Mouse (Mus musculus) limb, embryonic 13.5 days (tissue): ENCODE data around the gene Armh1. TPM values are rescaled to one million over a fixed set of nuclear protein-coding genes. Genes with fewer than 3 reads are reported as not detected.

Experiments
- ATAC-seq: fragments of 200-750 bp; cut with Nextera tagmentation; 2 replicates; pipeline ENCODE4 v1.8.0; 2017; ENCODE audit warnings: low read depth, moderate number of reproducible peaks, moderate TSS enrichment; ENCODE audit not compliant: low FRiP score
- H3K27ac ChIP-seq: fragments of 300-500 bp; sonication (generic); 2 replicates; pipeline ENCODE4 v1.5.1; 2015; ENCODE audit warnings: inconsistent platforms, mild to moderate bottlenecking, moderate library complexity
- H3K27me3 ChIP-seq: fragments of 300-500 bp; sonication (generic); 2 replicates; pipeline ENCODE4 v1.6.1; 2015; ENCODE audit warnings: mild to moderate bottlenecking, inconsistent platforms
- H3K36me3 ChIP-seq: fragments of 300-500 bp; sonication (generic); 2 replicates; pipeline ENCODE4 v1.6.1; 2015; ENCODE audit warnings: inconsistent platforms, mild to moderate bottlenecking, moderate library complexity
- H3K4me1 ChIP-seq: fragments of 300-500 bp; sonication (generic); 2 replicates; pipeline ENCODE4 v1.6.1; 2015; ENCODE audit warnings: inconsistent platforms
- H3K4me2 ChIP-seq: fragments of 300-500 bp; sonication (generic); replicated peaks from 2 replicates; pipeline ENCODE4 v1.6.1; 2015; ENCODE audit warnings: inconsistent platforms, mild to moderate bottlenecking, moderate library complexity
- H3K4me3 ChIP-seq: fragments of 300-500 bp; sonication (generic); 2 replicates; pipeline ENCODE4 v1.5.1; 2015; ENCODE audit warnings: moderate library complexity, mild to moderate bottlenecking, inconsistent platforms
- H3K9ac ChIP-seq: fragments of 300-500 bp; sonication (generic); 2 replicates; pipeline ENCODE4 v1.6.1; 2015; ENCODE audit warnings: mild to moderate bottlenecking, inconsistent platforms
- H3K9me3 ChIP-seq: fragments of 300-500 bp; sonication (generic); 2 replicates; pipeline ENCODE4 v1.6.1; 2016; ENCODE audit warnings: inconsistent platforms
- WGBS: fragments of 180-500 bp; shearing (Covaris S2); methylation state at CpG from one replicate; pipeline ENCODE4 v1.1.7; 2015; 5-methylcytosine and 5-hydroxymethylcytosine counted together
- polyA plus RNA-seq: library from polyadenylated mRNA; unstranded; fragments of >200 nt; fragmentation: Nextera tagmentation; extraction: Ambion mirVana; gene quantifications from 2 replicates; pipeline ENCODE4 v1.2.1, GENCODE M21; 2015

Gene Armh1
- polyA plus RNA-seq, 1 experiment from 2014 or later = 0.53 TPM

DNA sequence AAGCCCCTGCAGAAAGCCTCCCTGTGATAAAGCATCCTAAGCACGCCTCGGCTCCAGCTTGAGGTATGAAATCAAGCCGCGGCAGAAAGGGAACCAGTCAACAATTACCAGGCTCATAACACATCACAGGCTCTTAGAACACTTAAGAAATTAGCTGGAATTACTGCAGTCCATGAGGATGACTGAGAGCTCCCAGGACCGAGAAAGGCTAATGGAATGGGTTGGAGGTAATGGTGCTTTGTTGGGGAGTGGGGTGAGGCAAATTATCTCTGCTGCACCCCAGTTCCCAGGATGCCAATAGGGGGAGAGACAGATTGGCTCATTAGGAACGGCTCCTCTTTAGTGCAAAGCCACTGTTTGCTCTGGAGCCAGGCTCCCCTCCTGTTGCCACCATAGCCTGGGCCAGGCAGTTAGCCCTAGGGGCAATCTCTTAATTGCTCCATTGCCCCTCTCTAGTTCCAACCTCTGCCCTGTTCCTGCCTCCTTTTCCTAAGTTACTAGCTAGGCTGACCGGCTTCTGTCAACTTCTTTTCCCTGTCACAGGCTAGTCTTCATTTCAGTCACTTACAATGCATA is 17.7 kb downstream of the Armh1 start:
- no peaks in the 10 kb centered on the region for H3K36me3 ChIP-seq
- H3K27me3 ChIP-seq = no peaks in the 10 kb centered on the region
- H3K9ac ChIP-seq = no peak overlapping the region
- 21% methylated on average over 7 of the region's 7 CpGs for whole genome bisulfite sequencing
- no peak for ATAC-seq
- H3K4me3 ChIP-seq = no peak overlapping the region
- H3K4me1 ChIP-seq = 0 out of 2 replicates have a peak, but pooled peaks cover 6% of the 10 kb centered on the region
- H3K4me2 ChIP-seq = no peak overlapping the region
- no peak overlapping the region for H3K27ac ChIP-seq
- no peaks in the 10 kb centered on the region for H3K9me3 ChIP-seq

- H3K9ac ChIP-seq = no peak overlapping the region
- ATAC-seq = no peak
- H3K4me3 ChIP-seq = no peak overlapping the region
- H3K27me3 ChIP-seq = no peaks in the 10 kb centered on the region
- no peaks in the 10 kb centered on the region for H3K36me3 ChIP-seq
- no peak overlapping the region for H3K27ac ChIP-seq
- no peak overlapping the region for H3K4me2 ChIP-seq
- H3K4me1 ChIP-seq = 0 out of 2 replicates have a peak, but pooled peaks cover 5% of the 10 kb centered on the region
- no peaks in the 10 kb centered on the region for H3K9me3 ChIP-seq
- WGBS = 76% methylated on average over 2 of the region's 2 CpGs
These were observed 20.7 kb downstream of the Armh1 start for GRCm38 (mm10) chr4:117231208-117231607.

GRCm38 (mm10) chr4:117230331-117230730 is 21.6 kb downstream of the Armh1 start:
- H3K4me3 ChIP-seq = no peak overlapping the region
- H3K27ac ChIP-seq = no peak overlapping the region
- H3K9me3 ChIP-seq = no peaks in the 10 kb centered on the region
- 0 out of 2 replicates have a peak, but pooled peaks cover 5% of the 10 kb centered on the region for H3K4me1 ChIP-seq
- ATAC-seq = no peak
- H3K9ac ChIP-seq = no peak overlapping the region
- H3K4me2 ChIP-seq = no peak overlapping the region
- H3K27me3 ChIP-seq = no peaks in the 10 kb centered on the region
- no peaks in the 10 kb centered on the region for H3K36me3 ChIP-seq
- WGBS = 53% methylated on average over 10 of the region's 10 CpGs

- Histone ChIP-seq H3K27me3 (no peaks in the 10 kb centered on the region), H3K4me1 (0 out of 2 replicates have a peak, but pooled peaks cover 5% of the 10 kb centered on the region), H3K27ac (no peak overlapping the region), H3K9ac (no peak overlapping the region), H3K4me2 (no peak overlapping the region), H3K4me3 (no peak overlapping the region), H3K9me3 (no peaks in the 10 kb centered on the region), H3K36me3 (no peaks in the 10 kb centered on the region)
- no peak for ATAC-seq
- WGBS = 70% methylated on average over 15 of the region's 15 CpGs
These were observed 22.3 kb downstream of the Armh1 start for GRCm38 (mm10) chr4:117229590-117229989.

DNA sequence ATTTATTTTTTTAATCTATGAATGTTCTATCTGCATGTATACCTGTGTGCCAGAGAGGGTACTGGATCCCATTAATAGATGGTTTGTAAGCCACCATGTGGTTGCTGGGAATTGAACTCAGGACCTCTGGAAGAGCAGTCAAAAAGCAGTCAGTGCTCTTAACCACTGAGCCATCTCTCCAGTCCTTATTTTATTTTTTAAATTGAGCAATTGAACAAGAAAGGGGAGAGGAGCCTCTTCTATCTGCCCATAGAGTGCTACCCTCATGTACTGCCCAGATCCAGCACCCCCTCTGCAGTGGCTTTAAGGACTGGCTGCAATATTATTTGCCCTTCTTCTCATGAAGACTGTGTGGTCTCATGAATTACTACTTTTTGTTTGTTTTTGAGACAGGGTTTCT is 26.7 kb downstream of the Armh1 start:
- Histone ChIP-seq H3K4me2 (no peak overlapping the region), H3K4me1 (no peaks in the 10 kb centered on the region), H3K4me3 (no peak overlapping the region), H3K27me3 (no peaks in the 10 kb centered on the region), H3K9me3 (no peaks in the 10 kb centered on the region), H3K9ac (no peak overlapping the region), H3K27ac (no peak overlapping the region), H3K36me3 (no peaks in the 10 kb centered on the region)
- ATAC-seq = no peak

GRCm38 (mm10) chr4:117224122-117224521 is 27.8 kb downstream of the Armh1 start:
- no peaks in the 10 kb centered on the region for H3K9me3 ChIP-seq
- no peak overlapping the region for H3K4me3 ChIP-seq
- no peak overlapping the region for H3K9ac ChIP-seq
- H3K4me2 ChIP-seq = no peak overlapping the region
- H3K36me3 ChIP-seq = no peaks in the 10 kb centered on the region
- no peaks in the 10 kb centered on the region for H3K27me3 ChIP-seq
- no peak overlapping the region for H3K27ac ChIP-seq
- ATAC-seq = no peak
- no peaks in the 10 kb centered on the region for H3K4me1 ChIP-seq
- 77% methylated on average over 8 of the region's 8 CpGs for WGBS

- H3K4me1 ChIP-seq = 0 out of 2 replicates have a peak, but pooled peaks cover 3% of the 10 kb centered on the region
- H3K4me3 ChIP-seq = no peak overlapping the region
- no peak for ATAC-seq
- H3K36me3 ChIP-seq = no peaks in the 10 kb centered on the region
- H3K27ac ChIP-seq = no peak overlapping the region
- WGBS = 22% methylated on average over 5 of the region's 5 CpGs
- H3K9ac ChIP-seq = no peak overlapping the region
- H3K27me3 ChIP-seq = no peaks in the 10 kb centered on the region
- H3K4me2 ChIP-seq = no peak overlapping the region
- no peaks in the 10 kb centered on the region for H3K9me3 ChIP-seq
These were observed 28.9 kb downstream of the Armh1 start for GRCm38 (mm10) chr4:117223001-117223400.

GRCm38 (mm10) chr4:117221836-117222235 is 30.1 kb downstream of the Armh1 start:
- 82% methylated on average over 9 of the region's 9 CpGs for WGBS
- no peak overlapping the region for H3K4me3 ChIP-seq
- no peak overlapping the region for H3K4me2 ChIP-seq
- H3K9me3 ChIP-seq = no peaks in the 10 kb centered on the region
- H3K4me1 ChIP-seq = 0 out of 2 replicates have a peak, but pooled peaks cover 3% of the 10 kb centered on the region
- no peaks in the 10 kb centered on the region for H3K27me3 ChIP-seq
- H3K27ac ChIP-seq = no peak overlapping the region
- no peak for ATAC-seq
- no peak overlapping the region for H3K9ac ChIP-seq
- H3K36me3 ChIP-seq = no peaks in the 10 kb centered on the region

DNA sequence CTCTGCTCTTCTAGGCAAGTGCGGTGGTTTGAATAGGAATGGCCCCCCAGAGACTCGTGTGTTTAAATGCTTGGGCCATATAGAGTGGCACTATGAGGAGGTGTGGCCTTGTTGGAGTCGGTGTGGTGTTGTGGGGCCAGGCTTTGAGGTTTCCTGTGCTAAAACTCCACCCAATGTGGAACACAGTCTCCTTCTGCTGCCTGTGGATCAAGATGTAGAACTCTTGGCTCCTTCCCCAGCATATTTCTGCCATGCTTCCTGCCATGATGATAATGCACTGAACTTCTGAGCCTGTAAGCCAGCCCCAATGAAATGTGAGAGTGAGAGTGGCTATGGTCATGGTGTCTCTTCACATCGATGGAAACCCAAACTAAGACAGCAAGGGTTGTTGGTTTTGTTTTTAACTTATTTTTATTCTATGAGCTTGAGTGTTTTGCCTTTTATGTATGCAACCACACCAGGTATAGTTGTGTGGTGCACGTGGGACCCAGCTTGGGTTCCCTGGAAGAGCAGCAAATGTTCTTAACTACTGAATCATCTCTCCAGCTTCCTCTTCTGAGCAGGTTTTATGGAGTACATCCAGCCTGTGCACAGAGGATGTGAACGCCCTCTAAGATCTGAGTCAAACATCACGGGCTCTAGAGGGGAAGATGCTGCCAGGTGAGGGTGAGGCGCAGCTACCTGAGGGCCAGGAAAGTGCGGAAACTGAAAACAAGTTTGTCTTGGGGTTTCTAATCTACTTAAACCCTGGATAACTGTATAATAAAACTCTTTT is 31.0 kb downstream of the Armh1 start:
- WGBS = 72% methylated on average over 9 of the region's 9 CpGs

DNA sequence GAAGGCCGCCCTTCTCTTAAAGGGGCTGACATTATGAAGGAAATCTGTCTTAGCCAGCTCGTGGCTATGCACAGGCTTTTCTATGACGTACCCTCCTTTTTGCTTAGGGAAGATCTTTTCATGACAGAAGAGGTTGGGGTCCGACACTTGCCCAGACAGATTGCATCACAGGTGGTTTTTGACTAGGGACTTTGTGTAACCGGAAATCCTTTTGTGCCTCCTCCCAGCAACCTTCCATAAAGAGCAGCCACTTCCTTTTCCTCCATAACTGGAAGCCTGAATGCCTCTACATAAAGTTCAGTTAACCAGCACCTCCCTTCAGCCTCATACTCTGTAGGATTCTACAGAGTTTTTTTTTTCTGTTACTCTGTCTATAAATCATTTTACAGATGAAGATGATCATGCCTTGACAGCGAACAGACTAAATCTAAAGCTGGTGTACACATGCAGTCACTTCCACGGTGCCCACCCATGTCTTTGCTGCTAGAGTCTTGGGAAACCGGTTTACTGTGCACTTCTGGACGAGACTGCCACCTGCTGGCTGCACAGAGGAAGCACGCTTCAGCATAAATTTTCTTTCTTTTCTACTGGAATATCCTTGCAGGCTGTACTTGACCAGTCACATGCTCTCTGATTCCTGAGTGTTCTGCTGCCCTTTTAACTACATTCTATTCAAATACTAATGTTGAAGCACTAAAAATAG is 33.3 kb downstream of the Armh1 start:
- H3K27ac ChIP-seq = no peak overlapping the region
- no peak overlapping the region for H3K4me3 ChIP-seq
- no peak overlapping the region for H3K4me2 ChIP-seq
- no peak overlapping the region for H3K9ac ChIP-seq
- 38% methylated on average over 10 of the region's 10 CpGs for WGBS
- H3K27me3 ChIP-seq = no peaks in the 10 kb centered on the region
- H3K9me3 ChIP-seq = no peaks in the 10 kb centered on the region
- 0 out of 2 replicates have a peak, but pooled peaks cover 3% of the 10 kb centered on the region for H3K4me1 ChIP-seq
- peak; percentile 57; the same call in 1 of the 2 replicates for ATAC-seq
- no peaks in the 10 kb centered on the region for H3K36me3 ChIP-seq

More for the DNA sequence above, 31.0 kb downstream of the Armh1 start:
- H3K27ac ChIP-seq = no peak overlapping the region
- H3K9me3 ChIP-seq = no peaks in the 10 kb centered on the region
- no peak overlapping the region for H3K9ac ChIP-seq
- no peaks in the 10 kb centered on the region for H3K36me3 ChIP-seq
- 0 out of 2 replicates have a peak, but pooled peaks cover 3% of the 10 kb centered on the region for H3K4me1 ChIP-seq
- no peak overlapping the region for H3K4me2 ChIP-seq
- no peak for ATAC-seq
- H3K4me3 ChIP-seq = no peak overlapping the region
- no peaks in the 10 kb centered on the region for H3K27me3 ChIP-seq

DNA sequence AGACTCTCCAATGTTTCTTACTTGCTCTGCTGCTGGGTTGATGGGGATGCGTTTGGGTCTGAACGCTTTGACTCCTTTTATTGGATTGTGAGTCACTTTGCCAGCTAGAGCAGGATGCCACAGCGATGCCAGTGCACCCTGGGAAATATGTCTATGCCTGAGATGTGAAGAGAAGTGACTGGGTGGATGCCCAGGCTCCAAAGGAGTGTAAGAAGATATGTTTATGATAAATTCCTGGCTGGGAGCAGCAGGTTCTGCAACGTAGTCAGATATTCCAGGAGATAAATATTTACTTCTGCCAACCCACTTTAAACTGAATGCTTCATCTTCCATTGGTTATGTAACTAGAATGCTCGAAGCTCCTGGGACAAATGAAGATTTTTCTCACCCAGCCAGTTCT is 34.9 kb downstream of the Armh1 start:
- no peaks in the 10 kb centered on the region for H3K36me3 ChIP-seq
- H3K27me3 ChIP-seq = no peaks in the 10 kb centered on the region
- H3K4me2 ChIP-seq = no peak overlapping the region
- 0 out of 2 replicates have a peak, but pooled peaks cover 3% of the 10 kb centered on the region for H3K4me1 ChIP-seq
- no peak overlapping the region for H3K27ac ChIP-seq
- no peak overlapping the region for H3K4me3 ChIP-seq
- ATAC-seq = no peak
- WGBS = 77% methylated on average over 5 of the region's 5 CpGs
- no peak overlapping the region for H3K9ac ChIP-seq
- H3K9me3 ChIP-seq = no peaks in the 10 kb centered on the region

GRCm38 (mm10) chr4:117214250-117214649 is 37.7 kb downstream of the Armh1 start:
- WGBS = 84% methylated on average over 6 of the region's 6 CpGs
- 0 out of 2 replicates have a peak, but pooled peaks cover 3% of the 10 kb centered on the region for H3K4me1 ChIP-seq
- no peak overlapping the region for H3K27ac ChIP-seq
- H3K9ac ChIP-seq = no peak overlapping the region
- no peak overlapping the region for H3K4me3 ChIP-seq
- no peaks in the 10 kb centered on the region for H3K9me3 ChIP-seq
- H3K27me3 ChIP-seq = no peaks in the 10 kb centered on the region
- no peak for ATAC-seq
- no peak overlapping the region for H3K4me2 ChIP-seq
- H3K36me3 ChIP-seq = no peaks in the 10 kb centered on the region
